Mouse (Mus musculus) T-helper 1 cell (primary cell): ENCODE measurements around the gene Gm20219.

ENCODE experiments used
- in situ Hi-C: fragments of 300-600 bp; cut with MboI, MseI; formaldehyde crosslinking; loops from one replicate; pipeline ENCODE4 v1.15.1; 2025; ENCODE audit warnings: high pct_unique_total_duplicates

Gm20219 gene

GRCm38 (mm10) chr17:56554122-56554551, at the start of gene Gm20219:
Gene Gm20219, minus strand, starts transcription at chr17:56554387.
- in situ Hi-C loops: loop anchor here (5.0 kb wide), 2 partner anchors 132 to 197 kb away; no protein-coding TSS in a partner anchor

- in situ Hi-C loops: no loop called here
Observed at GRCm38 (mm10) chr17:56604070-56604380, 49.8 kb upstream of the Gm20219 start.

- in situ Hi-C loops: no loop called here
Observed at GRCm38 (mm10) chr17:56603186-56604069, 49.2 kb upstream of the Gm20219 start.

- in situ Hi-C loops: no loop called here
Observed at GRCm38 (mm10) chr17:56593527-56594271, 39.5 kb upstream of the Gm20219 start.

- in situ Hi-C loops: no loop called here
Observed at GRCm38 (mm10) chr17:56592553-56592952, 38.4 kb upstream of the Gm20219 start.

GRCm38 (mm10) chr17:56588921-56589320, 34.7 kb upstream of the Gm20219 start:
- in situ Hi-C loops: loop anchor here (5.0 kb wide), 1 partner anchor 83 kb away; the partner anchor contains the start of gene Ranbp3

- in situ Hi-C loops: loop anchor here (5.0 kb wide), 1 partner anchor 85 kb away; the partner anchor contains the start of gene Ranbp3
Observed at GRCm38 (mm10) chr17:56587773-56588172, 33.6 kb upstream of the Gm20219 start.

GRCm38 (mm10) chr17:56585171-56585821, 31.1 kb upstream of the Gm20219 start:
- in situ Hi-C loops: loop anchor here (5.0 kb wide), 1 partner anchor 87 kb away; the partner anchor contains the start of gene Ranbp3

- in situ Hi-C loops: loop anchor here (5.0 kb wide), 1 partner anchor 88 kb away; the partner anchor contains the start of gene Ranbp3
Observed at GRCm38 (mm10) chr17:56584257-56585130, 30.3 kb upstream of the Gm20219 start, which contains the start of the genes Safb2 and Safb. Gene Safb2, minus strand, starts transcription at chr17:56584585. Gene Safb, plus strand, starts transcription at chr17:56584825.

- in situ Hi-C loops: no loop called here
Observed at GRCm38 (mm10) chr17:56583611-56584256, 29.5 kb upstream of the Gm20219 start.

GRCm38 (mm10) chr17:56583071-56583470, 28.9 kb upstream of the Gm20219 start:
- in situ Hi-C loops: no loop called here

GRCm38 (mm10) chr17:56572939-56573338, 18.8 kb upstream of the Gm20219 start:
- in situ Hi-C loops: no loop called here

GRCm38 (mm10) chr17:56572154-56572553, 18.0 kb upstream of the Gm20219 start:
- in situ Hi-C loops: no loop called here

- in situ Hi-C loops: no loop called here
Observed at GRCm38 (mm10) chr17:56570287-56570686, 16.1 kb upstream of the Gm20219 start.

GRCm38 (mm10) chr17:56567370-56567769, 13.2 kb upstream of the Gm20219 start:
- in situ Hi-C loops: no loop called here

- in situ Hi-C loops: no loop called here
Observed at GRCm38 (mm10) chr17:56566918-56567317, 12.7 kb upstream of the Gm20219 start.

GRCm38 (mm10) chr17:56566293-56566692, 12.1 kb upstream of the Gm20219 start:
- in situ Hi-C loops: no loop called here

- in situ Hi-C loops: no loop called here
Observed at GRCm38 (mm10) chr17:56561866-56562265, 7.7 kb upstream of the Gm20219 start.

- in situ Hi-C loops: no loop called here
Observed at GRCm38 (mm10) chr17:56560131-56560530, 5.9 kb upstream of the Gm20219 start.

GRCm38 (mm10) chr17:56559386-56559785, 5.2 kb upstream of the Gm20219 start:
- in situ Hi-C loops: no loop called here
